Mouse (Mus musculus): ENCODE data around the gene Mpp3. TPM values are rescaled to one million over a fixed set of nuclear protein-coding genes. Genes with fewer than 3 reads are reported as not detected.
"Not testable (repeated sequence)": the region's sequence is repeated elsewhere in the genome, so short reads cannot be mapped to it uniquely, and the experiment has no call there.

The Mpp3 gene
- total RNA-seq, 2 experiments from 2014 or later: 50.3 to 52.0 TPM

GRCm38 (mm10) chr11:101985990-101986389 lies 42.3 kb downstream of the Mpp3 start:
- intact Hi-C loops (cut with DNase I): loop anchor here (2.0 kb wide), 3 partner anchors 53 to 153 kb away; partner anchors contain the start of gene Mpp2
- peak; percentile 89 to 90 for DNase-seq (ENCODE audit: low spot score in 2 of 2)

- DNase-seq (ENCODE audit: low spot score in 2 of 2): not testable (repeated sequence)
- intact Hi-C loops (cut with DNase I): loop anchor here (2.0 kb wide), 1 partner anchor 53 kb away; no protein-coding TSS in a partner anchor
These were observed 42.8 kb downstream of the Mpp3 start for GRCm38 (mm10) chr11:101985450-101985849.

- intact Hi-C loops (cut with DNase I): loop anchor here (2.0 kb wide), 1 partner anchor 54 kb away; no protein-coding TSS in a partner anchor
- peak; percentile 97 for DNase-seq (ENCODE audit: low spot score in 2 of 2)
These were observed 43.9 kb downstream of the Mpp3 start, which contains the start of gene Cfap97d1 for GRCm38 (mm10) chr11:101984054-101985025. TSS of gene Cfap97d1 (plus strand) at chr11:101984279.

- no peak for DNase-seq (ENCODE audit: low spot score in 2 of 2)
- intact Hi-C loops (cut with DNase I): no loop called here
These were observed 44.8 kb downstream of the Mpp3 start for GRCm38 (mm10) chr11:101983431-101983921.

- intact Hi-C loops (cut with DNase I): no loop called here
- DNase-seq (ENCODE audit: low spot score in 2 of 2): no peak
These were observed 45.3 kb downstream of the Mpp3 start for GRCm38 (mm10) chr11:101982981-101983411.

GRCm38 (mm10) chr11:101981850-101982249 lies 46.4 kb downstream of the Mpp3 start:
- DNase-seq (ENCODE audit: low spot score in 2 of 2): no peak
- intact Hi-C loops (cut with DNase I): no loop called here

- DNase-seq (ENCODE audit: low spot score in 2 of 2): no peak
- intact Hi-C loops (cut with DNase I): no loop called here
These were observed 47.6 kb downstream of the Mpp3 start for GRCm38 (mm10) chr11:101980603-101981157.

- DNase-seq (ENCODE audit: low spot score in 2 of 2): no peak
These were observed 49.1 kb downstream of the Mpp3 start for GRCm38 (mm10) chr11:101979140-101979539.

GRCm38 (mm10) chr11:101976949-101977348 lies 51.3 kb downstream of the Mpp3 start:
- intact Hi-C loops (cut with DNase I): no loop called here
- DNase-seq (ENCODE audit: low spot score in 2 of 2): no peak

More at GRCm38 (mm10) chr11:101979140-101979539, 49.1 kb downstream of the Mpp3 start:
- intact Hi-C loops (cut with DNase I): no loop called here

- no peak for DNase-seq (ENCODE audit: low spot score in 2 of 2)
- intact Hi-C loops (cut with DNase I): loop anchor here (5.0 kb wide), 1 partner anchor 163 kb away; no protein-coding TSS in a partner anchor
These were observed 53.3 kb downstream of the Mpp3 start for GRCm38 (mm10) chr11:101974923-101975322.

GRCm38 (mm10) chr11:101974181-101974580 lies 54.1 kb downstream of the Mpp3 start:
- intact Hi-C loops (cut with DNase I): loop anchor here (5.0 kb wide), 1 partner anchor 162 kb away; no protein-coding TSS in a partner anchor
- DNase-seq (ENCODE audit: low spot score in 2 of 2): no peak

GRCm38 (mm10) chr11:101973496-101973895 lies 54.8 kb downstream of the Mpp3 start:
- DNase-seq (ENCODE audit: low spot score in 2 of 2): no peak
- intact Hi-C loops (cut with DNase I): loop anchor here (5.0 kb wide), 1 partner anchor 161 kb away; no protein-coding TSS in a partner anchor

- intact Hi-C loops (cut with DNase I): loop anchor here (5.0 kb wide), 1 partner anchor 160 kb away; no protein-coding TSS in a partner anchor
- DNase-seq (ENCODE audit: low spot score in 2 of 2): no peak
These were observed 55.6 kb downstream of the Mpp3 start for GRCm38 (mm10) chr11:101972651-101973050.

- intact Hi-C loops (cut with DNase I): loop anchor here (5.0 kb wide), 1 partner anchor 160 kb away; no protein-coding TSS in a partner anchor
- no peak for DNase-seq (ENCODE audit: low spot score in 2 of 2)
These were observed 56.2 kb downstream of the Mpp3 start for GRCm38 (mm10) chr11:101972097-101972496.

GRCm38 (mm10) chr11:101971410-101971809 lies 56.9 kb downstream of the Mpp3 start:
- intact Hi-C loops (cut with DNase I): loop anchor here (5.0 kb wide), 1 partner anchor 159 kb away; no protein-coding TSS in a partner anchor

GRCm38 (mm10) chr11:101969835-101970234 lies 58.4 kb downstream of the Mpp3 start:
- DNase-seq (ENCODE audit: low spot score in 2 of 2): no peak
- intact Hi-C loops (cut with DNase I): loop anchor here (5.0 kb wide), 1 partner anchor 158 kb away; no protein-coding TSS in a partner anchor

More at GRCm38 (mm10) chr11:101971410-101971809, 56.9 kb downstream of the Mpp3 start:
- no peak for DNase-seq (ENCODE audit: low spot score in 2 of 2)

- intact Hi-C loops (cut with DNase I): loop anchor here (1.0 kb wide), 1 partner anchor 49 kb away; no protein-coding TSS in a partner anchor
These were observed 59.5 kb downstream of the Mpp3 start for GRCm38 (mm10) chr11:101968791-101969190.

GRCm38 (mm10) chr11:101968311-101968710 lies 60.0 kb downstream of the Mpp3 start:
- intact Hi-C loops (cut with DNase I): loop anchor here (1.0 kb wide), 1 partner anchor 49 kb away; no protein-coding TSS in a partner anchor
- DNase-seq (ENCODE audit: low spot score in 2 of 2): no peak

More at GRCm38 (mm10) chr11:101968791-101969190, 59.5 kb downstream of the Mpp3 start:
- peak; percentile 91 for DNase-seq (ENCODE audit: low spot score in 2 of 2)

- intact Hi-C loops (cut with DNase I): no loop called here
- DNase-seq (ENCODE audit: low spot score in 2 of 2): no peak
These were observed 61.2 kb downstream of the Mpp3 start, which contains the start of gene Sost for GRCm38 (mm10) chr11:101966965-101967614. TSS of gene Sost (minus strand) at chr11:101967015.

Measured in left cerebral cortex, postnatal 14 days (tissue).